Mouse (Mus musculus): ENCODE measurements around the gene Bach1. TPM values are rescaled to one million over a fixed set of nuclear protein-coding genes. Genes with fewer than 3 reads are reported as not detected.

Gene Bach1
- polyA plus RNA-seq, 2 experiments, result 4.2 to 5.4 TPM

DNA sequence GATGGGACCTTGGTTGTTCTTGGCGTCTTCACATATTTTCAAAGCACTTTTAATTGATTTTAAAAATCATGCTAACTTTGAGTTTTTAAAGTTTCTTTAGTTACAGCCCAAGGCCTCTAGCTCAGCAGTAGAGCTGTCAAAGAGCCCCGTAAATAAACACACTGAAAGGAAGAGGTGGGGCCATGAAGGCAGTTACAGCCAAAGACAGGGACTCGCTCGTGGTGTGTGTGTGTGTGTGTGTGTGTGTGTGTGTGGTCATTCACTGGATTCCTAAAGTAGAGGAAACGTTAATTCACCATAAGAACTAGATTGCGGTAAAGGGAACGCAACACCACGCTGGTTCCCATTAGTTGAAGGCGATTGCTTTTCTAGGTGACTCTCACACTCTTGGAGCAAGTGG, 43.2 kb upstream of the Bach1 start:
- Histone ChIP-seq H3K27ac (no peak overlapping the region), H3K27me3 (ENCODE audit: control insufficient read depth, insufficient read depth, low read length) (no peaks in the 10 kb centered on the region), H3K4me2 (ENCODE audit: low read depth) (no peak overlapping the region), H3K9me3 (ENCODE audit: control insufficient read depth, low read length) (no peaks in the 10 kb centered on the region), H3K4me1 (replicated peaks; ENCODE audit: control insufficient read depth in 2 of 2, insufficient read depth in 2 of 2, low read length in 1 of 2) (peaks cover 0 to 6% of the 10 kb centered on the region in 2 experiments; a peak in 2 of 4 replicates), H3K36me3 (replicated peaks; ENCODE audit: control insufficient read depth, insufficient read depth, low read depth) (no peaks in the 10 kb centered on the region), H3K4me3 (ENCODE audit: insufficient read depth in 1 of 2, low read depth in 2 of 2, low read length in 2 of 2) (no peak overlapping the region), H3K9ac (replicated peaks) (no peak overlapping the region)
- DNase-seq (ENCODE audit: low read depth in 3 of 3, low spot score in 3 of 3) (no peak), ATAC-seq (ENCODE audit: insufficient read depth) (no peak)
- TF ChIP-seq EP300 (IDR thresholded peaks at IDR 0.05; ENCODE audit: low read depth) (no peak), CTCF (IDR thresholded peaks at IDR 0.05; ENCODE audit: low read depth) (no peak)
- WGBS (ENCODE audit: insufficient replicate concordance), result 30% methylated on average over 9 of the region's 9 CpGs

DNA sequence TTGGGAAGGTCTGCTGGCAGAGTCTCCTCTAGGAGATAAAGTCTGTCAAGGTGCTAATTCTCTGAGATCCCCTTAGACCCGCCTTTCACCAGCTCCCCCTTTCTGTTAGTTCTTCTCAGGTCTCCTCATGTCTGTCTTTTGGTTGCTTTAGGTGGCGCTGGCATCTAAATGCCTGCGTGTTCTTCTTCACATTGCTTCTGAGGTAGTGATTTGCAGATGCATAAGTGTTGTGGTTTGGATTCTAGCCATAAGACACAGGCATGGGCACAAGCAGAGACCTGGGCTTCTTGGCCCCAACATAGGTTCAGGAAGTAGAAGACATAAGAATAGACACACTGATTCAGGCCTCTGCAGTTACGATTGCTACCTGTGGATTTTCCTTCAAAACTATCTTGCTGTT, 42.0 kb upstream of the Bach1 start:
- Histone ChIP-seq H3K9ac (replicated peaks) (no peak overlapping the region), H3K9me3 (ENCODE audit: control insufficient read depth, low read length) (no peaks in the 10 kb centered on the region), H3K27ac (no peak overlapping the region), H3K4me2 (ENCODE audit: low read depth) (no peak overlapping the region), H3K27me3 (ENCODE audit: control insufficient read depth, insufficient read depth, low read length) (no peaks in the 10 kb centered on the region), H3K4me1 (replicated peaks; ENCODE audit: control insufficient read depth in 2 of 2, insufficient read depth in 2 of 2, low read length in 1 of 2) (peaks cover 0 to 10% of the 10 kb centered on the region in 2 experiments; a peak in 2 of 4 replicates), H3K4me3 (ENCODE audit: insufficient read depth in 1 of 2, low read depth in 2 of 2, low read length in 2 of 2) (no peak overlapping the region), H3K36me3 (replicated peaks; ENCODE audit: control insufficient read depth, insufficient read depth, low read depth) (no peaks in the 10 kb centered on the region)
- no peak for DNase-seq (ENCODE audit: low read depth in 3 of 3, low spot score in 3 of 3)
- ATAC-seq (ENCODE audit: insufficient read depth), result no peak
- no peak for TF ChIP-seq EP300 (IDR thresholded peaks at IDR 0.05; ENCODE audit: low read depth)
- TF ChIP-seq CTCF (IDR thresholded peaks at IDR 0.05; ENCODE audit: low read depth), result no peak
- 65% methylated on average over 4 of the region's 4 CpGs for WGBS (ENCODE audit: insufficient replicate concordance)

DNA sequence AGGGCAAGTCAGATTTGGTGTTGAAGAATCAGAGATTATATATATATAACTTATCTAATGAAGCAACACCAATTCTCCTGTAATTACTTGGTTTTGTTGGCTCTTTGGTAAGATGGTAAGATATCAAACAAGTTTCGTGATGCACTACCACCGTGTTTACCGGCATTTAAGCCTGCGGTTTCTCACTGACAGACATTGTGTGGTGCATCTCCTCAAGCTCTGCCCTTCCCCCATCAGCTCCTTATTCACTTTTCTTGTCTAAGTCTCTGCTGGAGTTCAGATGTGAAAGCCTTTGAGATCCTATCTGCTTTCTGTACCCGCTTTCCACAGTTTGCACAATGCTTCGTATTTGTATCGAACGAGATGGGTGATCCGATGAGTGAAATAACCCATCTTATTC, 41.5 kb upstream of the Bach1 start:
- H3K4me3 ChIP-seq (ENCODE audit: insufficient read depth in 1 of 2, low read depth in 2 of 2, low read length in 2 of 2), result no peak overlapping the region
- H3K4me2 ChIP-seq (ENCODE audit: low read depth), result no peak overlapping the region
- TF ChIP-seq EP300 (IDR thresholded peaks at IDR 0.05; ENCODE audit: low read depth) (no peak), CTCF (IDR thresholded peaks at IDR 0.05; ENCODE audit: low read depth) (no peak)
- no peaks in the 10 kb centered on the region for H3K36me3 ChIP-seq (replicated peaks; ENCODE audit: control insufficient read depth, insufficient read depth, low read depth)
- WGBS (ENCODE audit: insufficient replicate concordance), result 70% methylated on average over 9 of the region's 9 CpGs
- H3K27ac ChIP-seq, result no peak overlapping the region
- H3K9ac ChIP-seq (replicated peaks), result no peak overlapping the region
- no peak for DNase-seq (ENCODE audit: low read depth in 3 of 3, low spot score in 3 of 3)
- ATAC-seq (ENCODE audit: insufficient read depth), result no peak
- H3K9me3 ChIP-seq (ENCODE audit: control insufficient read depth, low read length), result no peaks in the 10 kb centered on the region
- no peaks in the 10 kb centered on the region for H3K27me3 ChIP-seq (ENCODE audit: control insufficient read depth, insufficient read depth, low read length)
- H3K4me1 ChIP-seq (replicated peaks; ENCODE audit: control insufficient read depth in 2 of 2, insufficient read depth in 2 of 2, low read length in 1 of 2), result peaks cover 0 to 11% of the 10 kb centered on the region in 2 experiments; a peak in 2 of 4 replicates

DNA sequence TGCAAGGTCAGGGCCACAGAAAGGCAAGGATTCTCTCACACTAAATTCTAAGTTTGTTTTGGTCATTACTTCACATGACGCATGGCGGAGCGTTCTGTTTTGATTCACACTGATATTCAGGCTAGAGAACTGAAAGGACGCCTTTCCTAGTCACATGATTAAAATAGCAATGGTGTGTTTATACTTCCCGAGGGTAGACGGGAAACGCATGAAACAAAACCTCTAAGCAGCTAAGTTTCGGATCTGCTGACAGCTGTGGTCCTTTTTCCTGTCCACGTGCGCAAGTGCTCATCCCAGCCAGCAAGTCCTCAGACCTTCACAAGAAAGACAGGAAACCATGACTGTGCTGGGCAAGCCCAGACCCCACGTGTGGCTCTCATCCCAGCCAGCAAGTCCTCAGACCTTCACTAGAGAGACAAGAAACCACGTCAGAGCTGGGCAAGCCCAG, 37.7 kb upstream of the Bach1 start:
- Histone ChIP-seq H3K27me3 (ENCODE audit: control insufficient read depth, insufficient read depth, low read length) (no peaks in the 10 kb centered on the region), H3K4me2 (ENCODE audit: low read depth) (peak overlapping the region; percentile 24), H3K9ac (replicated peaks) (no peak overlapping the region), H3K27ac (no peak overlapping the region), H3K4me3 (ENCODE audit: insufficient read depth in 1 of 2, low read depth in 2 of 2, low read length in 2 of 2) (0 out of 4 replicates have a peak overlapping the region, but pooled peaks of 1 of the 2 experiments have one; percentile 8), H3K9me3 (ENCODE audit: control insufficient read depth, low read length) (no peaks in the 10 kb centered on the region), H3K36me3 (replicated peaks; ENCODE audit: control insufficient read depth, insufficient read depth, low read depth) (no peaks in the 10 kb centered on the region), H3K4me1 (replicated peaks; ENCODE audit: control insufficient read depth in 2 of 2, insufficient read depth in 2 of 2, low read length in 1 of 2) (peaks cover 0 to 8% of the 10 kb centered on the region in 2 experiments; a peak in 2 of 4 replicates)
- TF ChIP-seq CTCF (IDR thresholded peaks at IDR 0.05; ENCODE audit: low read depth) (no peak), EP300 (IDR thresholded peaks at IDR 0.05; ENCODE audit: low read depth) (no peak)
- ATAC-seq (ENCODE audit: insufficient read depth) (peak; percentile 60; the same call in 1 of the 2 replicates), DNase-seq (ENCODE audit: low read depth in 3 of 3, low spot score in 3 of 3) (peak in 1 of 3 experiments; percentile 7)
- WGBS (ENCODE audit: insufficient replicate concordance), result 21% methylated on average over 12 of the region's 12 CpGs

DNA sequence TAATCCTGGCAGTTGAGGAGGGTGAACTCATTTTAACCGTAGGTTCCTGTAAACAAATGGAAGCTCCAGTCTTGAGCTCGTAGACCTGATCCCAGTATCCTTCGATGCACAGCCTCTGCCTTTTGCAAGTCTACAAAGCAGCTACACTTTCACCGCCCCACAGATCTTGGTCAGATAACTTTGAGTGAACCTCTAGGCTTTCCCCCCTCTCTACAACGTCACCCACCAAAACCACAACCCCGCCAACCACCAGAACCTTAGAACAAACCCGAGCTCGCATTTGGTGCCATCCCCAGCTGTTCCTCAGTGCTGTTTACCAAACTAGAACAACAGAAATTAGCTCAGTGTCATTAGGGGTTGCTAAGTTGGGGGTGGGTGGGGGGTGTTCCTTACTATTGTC, 37.1 kb upstream of the Bach1 start:
- no peak for ATAC-seq (ENCODE audit: insufficient read depth)
- TF ChIP-seq CTCF (IDR thresholded peaks at IDR 0.05; ENCODE audit: low read depth), result no peak
- no peak for TF ChIP-seq EP300 (IDR thresholded peaks at IDR 0.05; ENCODE audit: low read depth)

More for the DNA sequence above, 37.1 kb upstream of the Bach1 start:
- Histone ChIP-seq H3K9ac (replicated peaks) (no peak overlapping the region), H3K4me1 (replicated peaks; ENCODE audit: control insufficient read depth in 2 of 2, insufficient read depth in 2 of 2, low read length in 1 of 2) (peaks cover 0 to 8% of the 10 kb centered on the region in 2 experiments; a peak in 2 of 4 replicates), H3K9me3 (ENCODE audit: control insufficient read depth, low read length) (no peaks in the 10 kb centered on the region), H3K27me3 (ENCODE audit: control insufficient read depth, insufficient read depth, low read length) (no peaks in the 10 kb centered on the region), H3K27ac (no peak overlapping the region), H3K36me3 (replicated peaks; ENCODE audit: control insufficient read depth, insufficient read depth, low read depth) (no peaks in the 10 kb centered on the region), H3K4me2 (ENCODE audit: low read depth) (peak overlapping the region; percentile 24), H3K4me3 (ENCODE audit: insufficient read depth in 1 of 2, low read depth in 2 of 2, low read length in 2 of 2) (no peak overlapping the region)
- DNase-seq (ENCODE audit: low read depth in 3 of 3, low spot score in 3 of 3), result no peak
- WGBS (ENCODE audit: insufficient replicate concordance), result 17% methylated on average over 8 of the region's 8 CpGs
